Mouse (Mus musculus): ENCODE data around the gene Ccl21a. TPM values are rescaled to one million over a fixed set of nuclear protein-coding genes. Genes with fewer than 3 reads are reported as not detected.
"Not testable (repeated sequence)": the region's sequence is repeated elsewhere in the genome, so short reads cannot be mapped to it uniquely, and the experiment has no call there.

Ccl21a gene
- total RNA-seq (2021) = under 1 TPM in 1 of 2 experiments, not detected in 1; 0.49 TPM
- long read RNA-seq, experiment 1 = 0 reads
- long read RNA-seq, experiment 2 = 0 reads

- not testable (repeated sequence) for DNase-seq (ENCODE audit: low spot score in 2 of 2); H3K4me3 ChIP-seq; H3K27ac ChIP-seq
These were observed at the start of gene Ccl21a for GRCm38 (mm10) chr4:42773893-42774292. Gene Ccl21a (minus strand): TSS chr4:42773993.

- H3K4me3 ChIP-seq; DNase-seq (ENCODE audit: low spot score in 2 of 2); H3K27ac ChIP-seq: not testable (repeated sequence)
These were observed 17.3 kb downstream of the Ccl21a start, which contains the start of gene Ccl19 for GRCm38 (mm10) chr4:42756477-42756876. Gene Ccl19 (minus strand): TSS chr4:42756577.

GRCm38 (mm10) chr4:42735245-42735644 lies 38.5 kb downstream of the Ccl21a start, which contains the start of gene 4930578G10Rik:
Gene 4930578G10Rik (plus strand): TSS chr4:42735545.
- not testable (repeated sequence) for DNase-seq (ENCODE audit: low spot score in 2 of 2); H3K27ac ChIP-seq; H3K4me3 ChIP-seq

Other genes starting within 250 kb of the Ccl21a start
- not detected for gene Fam205a2, start 245.8 kb downstream of the Ccl21a start, total RNA-seq (2021)
- not detected for gene Gm10591, start 161.8 kb downstream of the Ccl21a start, total RNA-seq (2021)
- gene Gm2564, start 144.3 kb downstream of the Ccl21a start, total RNA-seq (2021) = 10 to 100 TPM; 12.6 to 13.2 TPM
- not detected for gene Ccl27b, start 118.7 kb downstream of the Ccl21a start, total RNA-seq (2021)
- under 1 TPM in 1 of 2 experiments, not detected in 1; 0.37 TPM for gene Il11ra2, start 112.1 kb downstream of the Ccl21a start, total RNA-seq (2021)
- gene 4930578G10Rik, start 38.4 kb downstream of the Ccl21a start, total RNA-seq (2021) = 1 to 10 TPM in 1 of 2 experiments, under 1 TPM in 1; 0.83 to 3.2 TPM
- gene Ccl19, start 17.4 kb downstream of the Ccl21a start, total RNA-seq (2021) = 1 to 10 TPM in 1 of 2 experiments, not detected in 1; 1.1 TPM
- gene Fam205a1, start 79.9 kb upstream of the Ccl21a start, total RNA-seq (2021) = not detected
- gene Gm12394, start 82.8 kb upstream of the Ccl21a start, total RNA-seq (2021) = 1 to 10 TPM in 1 of 2 experiments, under 1 TPM in 1; 0.90 to 1.0 TPM
- gene Fam205c, start 100.2 kb upstream of the Ccl21a start, total RNA-seq (2021) = under 1 TPM; 0.42 to 0.51 TPM
- gene Phf24, start 142.7 kb upstream of the Ccl21a start, total RNA-seq (2021) = 100 to 1,000 TPM; 154 to 155 TPM
- 100 to 1,000 TPM; 187 to 211 TPM for gene Dnajb5, start 175.8 kb upstream of the Ccl21a start, total RNA-seq (2021)
- gene 1700022I11Rik, start 195.6 kb upstream of the Ccl21a start, total RNA-seq (2021) = not detected
- gene Vcp, start 226.5 kb upstream of the Ccl21a start, total RNA-seq (2021) = 100 to 1,000 TPM; 171 to 184 TPM
- 10 to 100 TPM; 10.4 to 12.9 TPM for gene Fancg, start 236.5 kb upstream of the Ccl21a start, total RNA-seq (2021)

Measured in layer of hippocampus, adult 2 months (tissue).